ENCODE assay signal across 17 mouse cellular contexts in genomic region chr5:53142587-53142986, GRCm38 (mm10).
DNase-seq lines count a peak whose midpoint lies in the region; ATAC-seq and TF ChIP-seq lines count a peak whose summit lies in the region.
"Had no signal": no experiment of that assay in that cellular context is flagged by ENCODE, and none has a peak within 500 bp of the region (broad histone marks: within the 10 kb centered on the region; RNA-seq: fewer than 3 reads in every experiment).

No protein-coding gene starts in this region.

- WGBS in forebrain, embryonic 14.5 days = 74% methylated on average over 5 of the region's 5 CpGs
- 69% methylated on average over 5 of the region's 5 CpGs for WGBS in forebrain, postnatal 0 days
- 88% methylated on average over 5 of the region's 5 CpGs for WGBS in embryonic facial prominence, embryonic 10.5 days

- H3K9ac ChIP-seq in forebrain, embryonic 14.5 days (ENCODE audit: low read length) = no peak overlapping the region
- H3K9ac ChIP-seq in forebrain, postnatal 0 days = no peak overlapping the region
- H3K9ac ChIP-seq: embryonic facial prominence, embryonic 12.5 days; forebrain, embryonic 12.5 days; kidney, embryonic 15.5 days; liver, embryonic 13.5 days; midbrain, embryonic 12.5 days; neural tube, embryonic 12.5 days had no signal

- H3K27me3 ChIP-seq in forebrain, embryonic 14.5 days (replicated peaks; ENCODE audit: control insufficient read depth, insufficient read depth, low read length) = no peaks in the 10 kb centered on the region
- H3K27me3 ChIP-seq in forebrain, postnatal 0 days (ENCODE audit: insufficient read depth, low read length) = no peaks in the 10 kb centered on the region
- 0 out of 2 replicates have a peak, but pooled peaks cover 4% of the 10 kb centered on the region for H3K27me3 ChIP-seq in embryonic facial prominence, embryonic 10.5 days (replicated peaks; ENCODE audit: low read depth, poor library complexity, severe bottlenecking)
- H3K27me3 ChIP-seq: embryonic facial prominence, embryonic 12.5 days; kidney, embryonic 15.5 days; liver, embryonic 13.5 days; midbrain, embryonic 12.5 days; neural tube, embryonic 12.5 days had no signal

- intact Hi-C loops in left cerebral cortex, postnatal 4 days (cut with DNase I) = no loop called here

- H3K4me1 ChIP-seq in forebrain, embryonic 14.5 days (ENCODE audit: control insufficient read depth, insufficient read depth, low read length) = peaks cover 34% of the 10 kb centered on the region
- no peaks in the 10 kb centered on the region for H3K4me1 ChIP-seq in forebrain, postnatal 0 days (ENCODE audit: insufficient read depth)
- peaks cover 26% of the 10 kb centered on the region for H3K4me1 ChIP-seq in embryonic facial prominence, embryonic 10.5 days
- H3K4me1 ChIP-seq: liver, embryonic 13.5 days had no signal

- H3K9me3 ChIP-seq in forebrain, embryonic 14.5 days (replicated peaks; ENCODE audit: control insufficient read depth, low read length) = no peaks in the 10 kb centered on the region
- H3K9me3 ChIP-seq in forebrain, postnatal 0 days (ENCODE audit: low read length) = no peaks in the 10 kb centered on the region
- H3K9me3 ChIP-seq in embryonic facial prominence, embryonic 10.5 days = no peaks in the 10 kb centered on the region
- H3K9me3 ChIP-seq: embryonic facial prominence, embryonic 12.5 days; kidney, embryonic 15.5 days; liver, embryonic 13.5 days; midbrain, embryonic 12.5 days had no signal

- DNase-seq in forebrain, embryonic 14.5 days (ENCODE audit: low spot score) = peak; percentile 68
- no peak for DNase-seq in forebrain, postnatal 0 days
- DNase-seq in right cerebral cortex, adult 18-20 months = peak; percentile 68
- no peak for DNase-seq in right cerebral cortex, postnatal 4 days
- peak; percentile 80 to 82 for DNase-seq in cerebellum, postnatal 10 days
- DNase-seq in left cerebral cortex, postnatal 4 days = peak; percentile 70
- DNase-seq in c-Kit-positive CD71-positive TER-119-positive erythroid progenitor cells, embryonic 14.5 days (ENCODE audit: low spot score) = no peak
- no peak for DNase-seq in embryonic facial prominence, embryonic 10.5 days (ENCODE audit: low spot score)
- DNase-seq: adrenal gland, postnatal 10 days; heart, postnatal 36 days; liver, embryonic 13.5 days had no signal

- 0 out of 2 replicates have a peak overlapping the region, but pooled peaks have one; percentile 1 for H3K27ac ChIP-seq in forebrain, embryonic 14.5 days (ENCODE audit: low read depth, low read length)
- H3K27ac ChIP-seq in forebrain, postnatal 0 days (ENCODE audit: low read depth, low read length) = no peak overlapping the region
- H3K27ac ChIP-seq in embryonic facial prominence, embryonic 10.5 days (replicated peaks) = no peak overlapping the region
- H3K27ac ChIP-seq: embryonic facial prominence, embryonic 12.5 days; forebrain, embryonic 12.5 days; kidney, embryonic 15.5 days; liver, embryonic 13.5 days; midbrain, embryonic 12.5 days; neural tube, embryonic 12.5 days had no signal

- no peak overlapping the region for H3K4me3 ChIP-seq in forebrain, embryonic 14.5 days (ENCODE audit: low read depth, low read length)
- no peak overlapping the region for H3K4me3 ChIP-seq in forebrain, postnatal 0 days (ENCODE audit: low read depth, low read length)
- H3K4me3 ChIP-seq in embryonic facial prominence, embryonic 10.5 days = no peak overlapping the region
- H3K4me3 ChIP-seq: embryonic facial prominence, embryonic 12.5 days; forebrain, embryonic 12.5 days; kidney, embryonic 15.5 days; liver, embryonic 13.5 days; midbrain, embryonic 12.5 days; neural tube, embryonic 12.5 days had no signal

- H3K36me3 ChIP-seq in forebrain, embryonic 14.5 days (ENCODE audit: control insufficient read depth, insufficient read depth, low read length) = no peaks in the 10 kb centered on the region; the same call in 1 of the 2 replicates
- no peaks in the 10 kb centered on the region; the same call in 1 of the 2 replicates for H3K36me3 ChIP-seq in forebrain, postnatal 0 days (ENCODE audit: insufficient read depth)
- H3K36me3 ChIP-seq in embryonic facial prominence, embryonic 10.5 days (replicated peaks) = no peaks in the 10 kb centered on the region
- H3K36me3 ChIP-seq: embryonic facial prominence, embryonic 12.5 days; liver, embryonic 13.5 days; midbrain, embryonic 12.5 days; neural tube, embryonic 12.5 days had no signal

- no peak for TF ChIP-seq CTCF in forebrain, postnatal 0 days (IDR thresholded peaks at IDR 0.05; ENCODE audit: low read depth)

- no peak; the same call in 1 of the 2 replicates for ATAC-seq in forebrain, embryonic 14.5 days
- ATAC-seq in forebrain, postnatal 0 days = no peak
- ATAC-seq: inflammation-experienced regulatory T-cells, adult 6 months had no signal

- H3K4me2 ChIP-seq in forebrain, embryonic 14.5 days (ENCODE audit: low read length) = no peak overlapping the region
- no peak overlapping the region for H3K4me2 ChIP-seq in forebrain, postnatal 0 days (ENCODE audit: low read depth)
- H3K4me2 ChIP-seq: embryonic facial prominence, embryonic 12.5 days; forebrain, embryonic 12.5 days; kidney, embryonic 15.5 days; liver, embryonic 13.5 days; midbrain, embryonic 12.5 days; neural tube, embryonic 12.5 days had no signal

Comparison
In these comparisons a context has a peak if more than half of its experiments do, and no peak if none do; other contexts are left out.
1. DNase-seq: peak in forebrain, embryonic 14.5 days (single experiment), right cerebral cortex, adult 18-20 months (single experiment), cerebellum, postnatal 10 days (2 of 2) and left cerebral cortex, postnatal 4 days (single experiment); none in forebrain, postnatal 0 days (single experiment), right cerebral cortex, postnatal 4 days (single experiment), c-Kit-positive CD71-positive TER-119-positive erythroid progenitor cells, embryonic 14.5 days (single experiment) and embryonic facial prominence, embryonic 10.5 days (single experiment).